Mouse (Mus musculus): ENCODE measurements around the gene Gne. TPM values are rescaled to one million over a fixed set of nuclear protein-coding genes. Genes with fewer than 3 reads are reported as not detected.

Gene Gne
- total RNA-seq, 2 experiments from 2014 or later, result 27.2 to 47.5 TPM

Other genes starting within 250 kb of the Gne start
- not detected for gene Olfr157, start 244.0 kb downstream of the Gne start, total RNA-seq (2021)
- not detected for gene Olfr155, start 232.6 kb downstream of the Gne start, total RNA-seq (2021)
- 10 to 100 TPM; 20.6 to 22.0 TPM for gene Reck, start 208.6 kb downstream of the Gne start, total RNA-seq (2021)
- gene Glipr2, start 126.8 kb downstream of the Gne start, total RNA-seq (2021), result 1 to 10 TPM; 3.7 to 5.3 TPM
- gene Ccin, start 100.7 kb downstream of the Gne start, total RNA-seq (2021), result not detected
- gene Clta, start 79.7 kb downstream of the Gne start, total RNA-seq (2021), result 100 to 1,000 TPM; 183 to 188 TPM
- gene Rnf38, start 149.6 kb upstream of the Gne start, total RNA-seq (2021), result 10 to 100 TPM; 29.3 to 34.5 TPM
- gene Melk, start 216.7 kb upstream of the Gne start, total RNA-seq (2021), result 1 to 10 TPM; 1.7 to 1.8 TPM

Measured in adrenal gland, postnatal 36 days (tissue).